Mouse (Mus musculus) liver, embryonic 14.5 days (tissue): Measurements from ENCODE around the gene Irf2. TPM values are rescaled to one million over a fixed set of nuclear protein-coding genes. Genes with fewer than 3 reads are reported as not detected.

Source experiments
- ATAC-seq: fragments of 200-750 bp; cut with Nextera tagmentation; 2 replicates; pipeline ENCODE4 v1.8.0; 2017; ENCODE audit warnings: moderate number of reproducible peaks, mild to moderate bottlenecking, moderate library complexity; ENCODE audit not compliant: insufficient read depth
- DNase-seq, 3 experiments: peaks; one replicate each; pipeline ENCODE4 v3.0.0-alpha.2; 2012 to 2013; ENCODE audit warnings: low read depth in 3 of 3, low spot score in 3 of 3
- H3K27ac ChIP-seq: fragments of 300-500 bp; sonication (generic); 2 replicates; pipeline ENCODE4 v1.5.1; 2014; ENCODE audit warnings: moderate library complexity, mild to moderate bottlenecking, control low read depth, inconsistent platforms
- H3K27me3 ChIP-seq: fragments of 300-500 bp; sonication (generic); 2 replicates; pipeline ENCODE4 v1.6.1; 2014; ENCODE audit warnings: mild to moderate bottlenecking, low read length, moderate library complexity; ENCODE audit not compliant: control insufficient read depth, insufficient read depth
- H3K36me3 ChIP-seq: fragments of 300-500 bp; sonication (generic); replicated peaks from 2 replicates; pipeline ENCODE4 v1.6.1; 2014; ENCODE audit warnings: low read depth; ENCODE audit not compliant: control insufficient read depth, insufficient read depth
- H3K4me1 ChIP-seq, 2 experiments: fragments of 200-500 bp in 1 of 2; fragments of 300-500 bp in 1 of 2; sonication (generic) in 1 of 2; replicated peaks; 2 replicates each; pipeline ENCODE4 v1.6.1; 2012 to 2014; ENCODE audit warnings: antibody characterized with exemption in 1 of 2, inconsistent platforms in 1 of 2, low read length in 1 of 2; ENCODE audit not compliant: control insufficient read depth in 2 of 2, insufficient read depth in 2 of 2
- H3K4me2 ChIP-seq: fragments of 300-500 bp; sonication (generic); 2 replicates; pipeline ENCODE4 v1.6.1; 2014; ENCODE audit warnings: low read depth, mild to moderate bottlenecking, control low read depth, moderate library complexity
- H3K4me3 ChIP-seq, 2 experiments: fragments of 200-500 bp in 1 of 2; fragments of 300-500 bp in 1 of 2; sonication (generic) in 1 of 2; 2 replicates each; pipeline ENCODE4 v1.5.1; 2012 to 2014; ENCODE audit warnings: low read depth in 2 of 2, low read length in 2 of 2, mild to moderate bottlenecking in 2 of 2, control low read depth in 1 of 2, inconsistent platforms in 1 of 2, moderate library complexity in 1 of 2; ENCODE audit not compliant: insufficient read depth in 1 of 2
- H3K9ac ChIP-seq: fragments of 300-500 bp; sonication (generic); replicated peaks from 2 replicates; pipeline ENCODE4 v1.6.1; 2014; ENCODE audit warnings: mild to moderate bottlenecking, control low read depth, moderate library complexity
- H3K9me3 ChIP-seq: fragments of 300-500 bp; sonication (generic); 2 replicates; pipeline ENCODE4 v1.6.1; 2016; ENCODE audit warnings: low read length, mixed read lengths; ENCODE audit not compliant: control insufficient read depth
- CTCF ChIP-seq: IDR thresholded peaks from 2 replicates; pipeline ENCODE4 v1.5.1; 2016; ENCODE audit warnings: antibody characterized with exemption, low read depth, control low read depth
- EP300 ChIP-seq: IDR thresholded peaks from 2 replicates; pipeline ENCODE4 v1.6.1; 2016; ENCODE audit warnings: antibody characterized with exemption, low read depth
- WGBS: fragments of 180-500 bp; shearing (Covaris S2); extraction: QIAGEN DNeasy Blood & Tissue Kit; methylation state at CpG from one replicate; pipeline ENCODE4 v1.1.7; 2014; ENCODE audit not compliant: insufficient replicate concordance; 5-methylcytosine and 5-hydroxymethylcytosine counted together
- polyA plus RNA-seq, 2 experiments: library from polyadenylated mRNA; depleted of rRNA in 1 of 2; stranded (reverse) in 1 of 2; unstranded in 1 of 2; fragments of >200 nt; fragmentation: Nextera tagmentation in 1 of 2; extraction: Ambion mirVana in 1 of 2; gene quantifications; 2 replicates each; pipeline versions ENCODE4 v1.2.1 to v1.2.3; 2012 to 2014

The Irf2 gene
- polyA plus RNA-seq, 2 experiments, result 5.8 to 11.8 TPM

DNA sequence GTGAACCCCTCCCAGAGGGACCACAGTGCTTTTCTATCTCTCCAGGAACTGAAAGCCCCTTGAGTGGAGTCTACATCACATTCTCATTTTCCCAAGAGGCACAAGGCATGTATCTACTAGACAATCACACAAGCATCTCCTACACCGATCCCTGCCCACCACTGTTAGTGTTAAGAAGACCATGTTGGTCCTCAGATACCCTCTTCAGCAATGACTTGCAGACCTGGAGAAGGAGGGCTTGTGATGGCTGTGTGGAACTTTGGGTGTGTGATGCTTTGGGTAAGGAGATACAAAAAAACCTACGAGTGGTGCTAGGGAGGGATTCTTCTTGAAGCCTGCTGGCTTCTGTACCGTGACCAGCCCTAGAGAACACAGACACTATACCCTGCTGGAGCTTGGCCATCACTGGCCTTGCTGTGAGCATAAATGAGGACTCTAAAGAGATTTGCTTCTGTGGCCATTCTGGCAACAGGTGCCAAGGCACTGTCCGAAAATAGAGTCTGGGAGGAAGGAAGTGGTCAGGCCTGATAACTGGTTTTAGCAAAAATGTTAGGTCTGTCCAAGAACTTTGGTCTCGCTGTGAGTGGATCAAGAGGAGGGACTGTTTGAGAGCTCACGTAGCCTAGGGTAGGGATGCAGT, 110.8 kb downstream of the Irf2 start:
- DNase-seq (no peak), ATAC-seq (no peak)
- Histone ChIP-seq H3K9me3 (no peaks in the 10 kb centered on the region), H3K36me3 (no peaks in the 10 kb centered on the region; the same call in 1 of the 2 replicates), H3K27me3 (no peaks in the 10 kb centered on the region), H3K4me1 (peaks cover 0 to 24% of the 10 kb centered on the region in 2 experiments; a peak in 3 of 4 replicates), H3K4me2 (no peak overlapping the region), H3K9ac (no peak overlapping the region), H3K27ac (no peak overlapping the region), H3K4me3 (no peak overlapping the region)
- 29% methylated on average over 6 of the region's 6 CpGs for WGBS
- TF ChIP-seq CTCF (no peak), EP300 (no peak)

DNA sequence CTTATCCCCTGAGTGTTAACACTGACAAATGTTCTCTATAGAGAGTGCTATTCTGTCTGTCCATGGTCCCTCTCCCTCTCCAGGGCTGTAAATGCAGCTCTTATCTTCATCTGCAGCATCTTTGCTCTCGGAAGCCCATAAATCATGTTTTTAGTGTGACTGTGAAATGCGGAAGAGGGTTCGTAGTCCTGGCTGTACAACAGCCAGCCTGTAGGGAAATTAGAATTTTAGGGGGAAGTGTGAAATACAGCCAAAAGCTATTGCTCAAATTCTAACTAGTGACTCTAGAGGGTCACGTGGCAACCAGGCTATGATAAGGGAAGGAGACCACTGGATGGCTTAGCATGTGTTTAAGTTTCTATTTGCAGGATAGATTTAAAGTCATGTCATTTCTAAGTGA, 112.0 kb downstream of the Irf2 start:
- no peaks in the 10 kb centered on the region for H3K27me3 ChIP-seq
- TF ChIP-seq EP300 (no peak), CTCF (no peak)
- DNase-seq, result peak in 1 of 3 experiments; percentile 11
- H3K4me2 ChIP-seq, result no peak overlapping the region
- 19% methylated on average over 4 of the region's 4 CpGs for WGBS
- H3K27ac ChIP-seq, result no peak overlapping the region
- no peak overlapping the region for H3K4me3 ChIP-seq
- ATAC-seq, result no peak
- peaks cover 0 to 24% of the 10 kb centered on the region in 2 experiments; a peak in 3 of 4 replicates for H3K4me1 ChIP-seq
- no peak overlapping the region for H3K9ac ChIP-seq
- no peaks in the 10 kb centered on the region for H3K9me3 ChIP-seq
- no peaks in the 10 kb centered on the region for H3K36me3 ChIP-seq

DNA sequence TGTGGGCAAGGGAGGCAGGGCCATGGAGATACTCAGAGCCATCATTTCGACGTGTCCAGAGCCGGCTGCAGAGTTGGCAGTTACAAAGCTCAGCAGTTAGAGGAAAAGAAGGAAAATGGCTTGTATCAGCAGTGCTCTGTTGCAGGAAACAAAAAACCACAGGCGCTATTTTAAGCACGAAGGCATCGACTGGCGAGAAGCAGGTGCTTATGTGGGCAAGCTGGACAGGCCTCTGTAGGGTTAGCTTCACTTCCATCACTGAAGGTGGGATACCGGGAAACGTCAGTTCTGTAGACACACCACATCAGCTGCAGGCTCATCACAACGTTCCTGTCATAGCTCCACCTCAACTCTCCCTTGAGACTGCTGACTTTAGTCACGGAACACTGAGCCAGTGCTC, 112.8 kb downstream of the Irf2 start:
- Histone ChIP-seq H3K9ac (no peak overlapping the region), H3K27ac (no peak overlapping the region), H3K4me1 (peaks cover 0 to 24% of the 10 kb centered on the region in 2 experiments; a peak in 3 of 4 replicates), H3K9me3 (no peaks in the 10 kb centered on the region), H3K36me3 (no peaks in the 10 kb centered on the region), H3K4me3 (no peak overlapping the region), H3K4me2 (no peak overlapping the region), H3K27me3 (no peaks in the 10 kb centered on the region)
- DNase-seq (no peak), ATAC-seq (no peak)
- 13% methylated on average over 11 of the region's 11 CpGs for WGBS
- no peak for TF ChIP-seq EP300
- TF ChIP-seq CTCF, result no peak

DNA sequence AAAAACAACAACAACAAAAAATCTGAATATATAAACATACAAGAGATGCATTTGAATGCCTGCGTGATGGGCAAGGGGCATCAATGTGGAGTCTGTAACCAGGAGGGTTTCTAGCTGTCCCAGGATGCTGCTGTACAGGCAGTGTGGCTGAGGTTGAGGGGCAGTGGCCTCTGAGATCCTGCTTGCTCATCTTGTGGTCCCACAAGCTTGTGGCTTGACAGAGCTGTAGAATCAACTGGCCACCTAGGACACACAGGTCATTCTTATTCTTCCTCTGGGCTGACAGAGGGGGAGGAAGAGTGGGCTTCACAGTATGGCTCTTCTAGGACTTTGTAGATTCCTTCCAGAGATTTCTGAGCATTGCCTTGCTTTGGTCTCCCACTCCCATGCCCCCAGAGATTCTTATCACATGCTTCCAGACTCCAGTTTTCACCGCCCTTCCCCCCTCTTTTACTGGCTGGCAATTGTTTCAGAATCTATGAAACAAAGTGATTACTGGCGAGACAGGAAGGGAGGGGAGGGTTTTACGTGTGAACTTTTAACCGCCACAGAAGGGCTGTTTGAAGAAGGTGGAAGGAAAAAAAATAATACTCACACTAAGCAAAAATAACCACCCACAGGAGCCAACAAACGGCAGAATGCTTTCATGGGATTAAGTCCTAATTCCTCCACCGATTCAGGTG, 119.8 kb downstream of the Irf2 start:
- H3K9ac ChIP-seq, result no peak overlapping the region
- H3K4me2 ChIP-seq, result no peak overlapping the region
- H3K36me3 ChIP-seq, result no peaks in the 10 kb centered on the region
- peaks cover 0 to 10% of the 10 kb centered on the region in 2 experiments; a peak in 2 of 4 replicates for H3K4me1 ChIP-seq
- H3K4me3 ChIP-seq, result no peak overlapping the region
- 12% methylated on average over 7 of the region's 7 CpGs for WGBS
- no peak overlapping the region for H3K27ac ChIP-seq
- ATAC-seq (no peak), DNase-seq (no peak)
- no peaks in the 10 kb centered on the region for H3K9me3 ChIP-seq
- TF ChIP-seq CTCF, result no peak
- no peak for TF ChIP-seq EP300
- no peaks in the 10 kb centered on the region for H3K27me3 ChIP-seq

DNA sequence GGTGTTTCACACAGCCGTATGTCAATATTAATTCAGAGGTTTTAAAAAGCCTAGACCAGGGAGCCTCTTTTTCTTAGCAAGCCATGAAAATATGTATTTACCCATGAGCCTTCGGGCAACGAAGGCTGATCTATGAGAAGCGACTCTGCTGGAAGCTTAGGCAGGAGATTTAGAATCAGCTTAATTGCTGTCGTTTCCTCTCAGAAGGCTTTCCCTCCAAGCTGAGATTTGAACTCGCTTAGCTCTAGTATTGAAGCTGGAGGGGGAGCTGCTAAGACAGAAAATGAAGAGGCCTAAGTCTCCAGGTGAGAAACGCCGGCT, 120.3 kb downstream of the Irf2 start:
- Histone ChIP-seq H3K9ac (no peak overlapping the region), H3K4me2 (no peak overlapping the region), H3K4me3 (no peak overlapping the region), H3K4me1 (peaks cover 0 to 10% of the 10 kb centered on the region in 2 experiments; a peak in 2 of 4 replicates), H3K27me3 (no peaks in the 10 kb centered on the region), H3K27ac (no peak overlapping the region), H3K9me3 (no peaks in the 10 kb centered on the region), H3K36me3 (no peaks in the 10 kb centered on the region)
- ATAC-seq (no peak), DNase-seq (no peak)
- 31% methylated on average over 8 of the region's 8 CpGs for WGBS
- TF ChIP-seq EP300 (no peak), CTCF (no peak)
